Mouse (Mus musculus): ENCODE measurements around the gene Krit1.
"Not testable (repeated sequence)": the region's sequence is repeated elsewhere in the genome, so short reads cannot be mapped to it uniquely, and the experiment has no call there.

Gene Krit1

DNA sequence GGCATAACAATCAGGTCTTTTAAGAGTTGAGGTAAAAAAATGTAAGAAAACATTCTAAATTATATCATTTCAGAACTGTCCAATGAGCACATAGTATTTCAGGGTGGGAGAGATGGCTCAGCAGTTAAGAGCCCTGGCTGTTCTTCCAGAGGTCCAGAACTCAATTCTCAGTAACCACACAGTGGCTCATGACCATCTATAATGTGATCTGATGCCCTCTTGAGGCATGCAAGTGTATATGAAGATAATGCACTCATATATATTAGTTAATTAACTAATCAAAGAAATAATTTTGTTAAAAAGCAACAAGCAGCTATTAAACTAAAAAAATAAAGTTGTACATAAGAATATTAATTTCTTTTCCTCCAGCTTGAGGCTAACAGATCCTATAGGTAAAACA, 86.2 kb downstream of the Krit1 start:
- DNase-seq (ENCODE audit: low spot score) = no peak

DNA sequence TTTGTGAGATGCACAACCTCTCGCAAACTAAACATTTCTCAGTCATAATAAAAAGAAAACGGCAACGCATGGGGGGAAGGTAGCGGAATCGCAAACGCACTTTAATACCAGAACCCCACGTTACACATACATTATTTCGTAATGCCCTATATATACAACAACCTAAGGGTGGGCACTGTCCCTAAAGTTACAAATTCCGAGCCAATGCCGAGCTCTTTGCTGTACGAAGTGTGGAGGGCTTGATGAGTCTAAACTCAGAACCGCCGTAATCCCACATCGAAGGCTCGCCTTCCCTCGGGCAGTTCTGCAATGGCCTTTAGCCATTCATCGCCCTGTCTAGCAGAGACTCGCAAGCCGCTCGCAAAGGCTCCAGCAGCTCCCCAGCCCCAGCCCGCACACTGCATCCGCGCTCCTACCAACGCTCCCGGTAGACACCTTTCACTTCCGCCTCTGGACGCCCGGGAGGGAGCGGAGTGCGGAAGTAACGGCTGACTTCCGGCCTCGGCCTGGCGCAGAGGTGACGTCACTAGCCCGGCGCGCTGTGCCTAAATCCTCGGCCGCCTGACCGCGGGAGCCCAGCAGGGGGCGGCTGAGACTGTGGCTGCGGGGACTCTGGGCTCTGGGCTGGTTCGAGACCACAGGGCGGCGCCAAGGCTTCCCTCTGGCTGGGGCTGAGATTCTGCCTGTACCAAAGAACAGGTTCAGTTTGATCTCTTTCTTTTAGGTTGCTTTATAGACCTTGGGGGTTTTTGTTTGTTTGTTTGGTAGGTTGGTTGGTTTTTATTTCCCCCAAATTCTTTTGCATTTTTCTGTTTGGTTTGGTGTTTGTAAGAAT, 90.7 kb downstream of the Krit1 start, which contains the start of gene Mterf1a:
Mterf1a (minus strand) TSS at position 475 of the 835 bp plus-strand sequence.
- peak; percentile 7 for DNase-seq (ENCODE audit: low spot score)

DNA sequence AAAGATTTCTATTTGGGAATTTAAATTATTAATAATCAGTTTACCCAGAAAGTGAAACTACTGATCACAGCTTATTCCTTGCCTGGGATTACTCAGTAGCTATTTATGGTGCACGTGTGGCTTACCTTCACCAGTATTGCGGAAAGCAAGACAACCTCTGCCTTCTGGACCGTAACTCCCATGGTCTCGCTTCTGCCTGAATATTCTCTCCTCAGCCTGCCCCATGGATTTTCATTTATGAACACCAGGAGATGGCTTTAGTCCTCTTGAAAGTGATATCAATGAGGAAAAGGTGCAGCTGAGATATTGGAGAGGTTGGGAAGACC, 91.3 kb downstream of the Krit1 start:
- not testable (repeated sequence) for DNase-seq (ENCODE audit: low spot score)

All from spleen, adult 12 weeks (tissue).